Mouse (Mus musculus): ENCODE data around the gene Pafah1b1. TPM values are rescaled to one million over a fixed set of nuclear protein-coding genes. Genes with fewer than 3 reads are reported as not detected.

Pafah1b1 gene
- polyA plus RNA-seq, 1 experiment from 2014 or later, result 41.2 TPM

DNA sequence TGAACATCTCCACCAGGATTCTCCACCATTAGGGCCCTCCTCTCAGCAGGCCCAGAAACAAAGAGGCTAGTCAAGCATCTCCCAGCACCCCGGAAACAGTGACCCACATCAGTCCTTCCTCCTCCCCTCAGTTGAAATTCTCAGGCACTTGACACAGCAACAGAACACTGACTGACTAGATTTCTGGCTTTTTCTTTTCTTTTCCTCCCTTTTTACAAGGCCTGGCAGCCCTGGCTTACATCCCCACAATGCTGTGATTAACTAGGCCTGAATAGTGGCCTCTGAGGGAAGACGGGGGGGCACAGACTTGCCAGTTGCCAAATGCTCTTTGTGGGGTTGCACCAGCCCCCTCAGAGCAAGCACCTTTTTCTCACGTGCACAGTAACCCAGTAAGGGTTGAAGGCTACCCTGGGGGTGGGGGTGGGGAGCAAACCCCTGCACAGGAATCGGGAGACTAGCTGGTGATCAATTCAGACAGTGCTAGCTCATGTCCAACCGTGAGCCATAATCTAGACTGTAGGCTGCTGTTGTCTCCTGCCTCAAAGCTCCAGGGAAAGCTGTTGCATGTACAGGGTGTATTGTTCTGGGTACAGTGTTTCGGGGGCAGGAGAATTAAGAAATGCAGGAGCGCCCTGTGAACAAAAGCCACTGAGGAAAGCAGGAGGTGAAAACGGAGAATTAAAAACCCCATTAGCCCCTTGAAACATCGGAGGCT, 27.0 kb upstream of the Pafah1b1 start:
- Histone ChIP-seq H3K27me3 (no peaks in the 10 kb centered on the region), H3K4me2 (no peak overlapping the region), H3K4me1 (no peaks in the 10 kb centered on the region), H3K36me3 (no peaks in the 10 kb centered on the region), H3K9me3 (no peaks in the 10 kb centered on the region), H3K4me3 (no peak overlapping the region), H3K27ac (no peak overlapping the region), H3K9ac (no peak overlapping the region)
- WGBS, result 69% methylated on average over 9 of the region's 9 CpGs
- ATAC-seq (ENCODE audit: borderline replicate concordance, extremely low read depth, low FRiP score, low TSS enrichment), result no peak

GRCm38 (mm10) chr11:74750662-74751351, 26.3 kb upstream of the Pafah1b1 start:
- ATAC-seq (ENCODE audit: borderline replicate concordance, extremely low read depth, low FRiP score, low TSS enrichment), result no peak
- H3K4me1 ChIP-seq, result no peaks in the 10 kb centered on the region
- no peak overlapping the region for H3K27ac ChIP-seq
- H3K4me2 ChIP-seq, result no peak overlapping the region
- H3K4me3 ChIP-seq, result no peak overlapping the region
- H3K9ac ChIP-seq, result no peak overlapping the region
- no peaks in the 10 kb centered on the region for H3K9me3 ChIP-seq
- no peaks in the 10 kb centered on the region for H3K36me3 ChIP-seq
- H3K27me3 ChIP-seq, result no peaks in the 10 kb centered on the region
- 77% methylated on average over 7 of the region's 7 CpGs for WGBS

DNA sequence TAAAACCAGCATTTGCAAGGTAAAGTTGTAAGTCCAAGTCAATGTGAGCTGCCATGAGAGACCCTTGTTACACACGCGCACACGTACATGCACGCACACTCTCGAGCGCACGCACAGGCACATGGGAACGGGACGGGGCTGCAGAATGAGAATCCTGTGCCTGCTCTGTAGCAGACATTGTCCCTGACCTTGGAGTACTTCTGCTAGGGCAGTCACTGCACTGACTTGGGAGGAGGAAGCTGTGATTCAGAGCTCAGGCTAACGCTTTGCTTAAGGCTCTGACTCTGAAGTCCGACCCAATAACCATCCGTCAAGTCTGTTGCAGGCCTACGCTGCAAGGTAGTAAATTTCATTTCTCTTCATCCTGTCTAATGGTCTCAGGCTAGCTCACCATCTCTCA, 24.8 kb upstream of the Pafah1b1 start:
- H3K36me3 ChIP-seq, result no peaks in the 10 kb centered on the region
- no peak for ATAC-seq (ENCODE audit: borderline replicate concordance, extremely low read depth, low FRiP score, low TSS enrichment)
- no peak overlapping the region for H3K4me3 ChIP-seq
- no peaks in the 10 kb centered on the region for H3K4me1 ChIP-seq
- H3K4me2 ChIP-seq, result no peak overlapping the region
- no peaks in the 10 kb centered on the region for H3K27me3 ChIP-seq
- H3K9me3 ChIP-seq, result no peaks in the 10 kb centered on the region
- no peak overlapping the region for H3K9ac ChIP-seq
- no peak overlapping the region for H3K27ac ChIP-seq
- WGBS, result 88% methylated on average over 13 of the region's 13 CpGs

DNA sequence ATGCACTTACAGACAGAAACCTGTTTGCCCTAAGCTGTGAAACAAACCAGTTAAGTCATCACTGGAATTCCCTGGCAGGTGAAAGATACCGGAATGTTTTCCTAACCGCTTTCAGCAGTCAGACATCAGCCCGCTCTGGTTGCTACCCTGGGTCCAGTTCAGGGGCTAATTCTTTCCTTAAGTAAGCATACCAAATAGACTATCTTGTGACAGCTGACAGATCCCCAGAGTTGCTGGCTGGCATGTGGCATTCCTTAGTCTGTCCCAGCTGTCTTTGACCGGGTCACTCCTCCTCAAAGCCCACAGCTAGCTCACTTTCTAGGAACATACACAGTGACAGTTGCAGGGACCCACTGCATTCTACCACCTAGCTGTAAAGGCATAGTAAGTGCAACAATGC, 23.6 kb upstream of the Pafah1b1 start:
- Histone ChIP-seq H3K9me3 (no peaks in the 10 kb centered on the region), H3K36me3 (no peaks in the 10 kb centered on the region), H3K27me3 (no peaks in the 10 kb centered on the region), H3K4me3 (no peak overlapping the region), H3K9ac (no peak overlapping the region), H3K4me2 (no peak overlapping the region), H3K27ac (no peak overlapping the region), H3K4me1 (no peaks in the 10 kb centered on the region)
- ATAC-seq (ENCODE audit: borderline replicate concordance, extremely low read depth, low FRiP score, low TSS enrichment), result no peak
- WGBS, result 17% methylated on average over 4 of the region's 4 CpGs

GRCm38 (mm10) chr11:74737861-74738260, 13.4 kb upstream of the Pafah1b1 start:
- H3K9ac ChIP-seq, result no peak overlapping the region
- 49% methylated on average over 3 of the region's 3 CpGs for WGBS
- no peaks in the 10 kb centered on the region for H3K27me3 ChIP-seq
- ATAC-seq (ENCODE audit: borderline replicate concordance, extremely low read depth, low FRiP score, low TSS enrichment), result no peak
- H3K4me1 ChIP-seq, result no peaks in the 10 kb centered on the region
- H3K9me3 ChIP-seq, result no peaks in the 10 kb centered on the region
- no peak overlapping the region for H3K4me2 ChIP-seq
- no peak overlapping the region for H3K27ac ChIP-seq
- H3K36me3 ChIP-seq, result no peaks in the 10 kb centered on the region
- H3K4me3 ChIP-seq, result no peak overlapping the region

DNA sequence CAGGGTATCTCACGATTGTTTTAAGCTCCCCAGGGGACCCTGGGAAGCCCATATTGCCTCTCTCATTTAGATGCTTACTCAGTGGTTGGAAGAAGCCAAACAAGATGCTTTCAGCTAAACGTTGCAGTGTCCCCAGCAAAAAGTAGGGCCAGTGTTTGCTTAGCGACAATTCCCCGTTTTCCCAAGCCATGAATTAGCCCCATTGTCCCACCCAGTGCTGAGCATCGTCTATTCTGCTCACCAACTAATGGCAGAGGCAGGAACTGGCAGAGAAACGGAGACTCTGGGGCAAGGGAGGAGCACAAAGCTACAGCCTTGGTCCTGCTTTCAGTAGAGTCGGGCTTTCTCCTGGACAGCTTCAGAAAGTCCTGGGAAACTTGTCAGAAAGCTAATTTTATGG, 10.4 kb upstream of the Pafah1b1 start:
- Histone ChIP-seq H3K27ac (no peak overlapping the region), H3K4me1 (no peaks in the 10 kb centered on the region), H3K9me3 (no peaks in the 10 kb centered on the region), H3K36me3 (no peaks in the 10 kb centered on the region), H3K27me3 (no peaks in the 10 kb centered on the region), H3K4me3 (no peak overlapping the region), H3K4me2 (no peak overlapping the region), H3K9ac (no peak overlapping the region)
- 26% methylated on average over 7 of the region's 7 CpGs for WGBS
- ATAC-seq (ENCODE audit: borderline replicate concordance, extremely low read depth, low FRiP score, low TSS enrichment), result no peak

- WGBS, result 60% methylated on average over 5 of the region's 5 CpGs
- H3K4me3 ChIP-seq, result peak overlapping the region; percentile 87; the same call in 1 of the 2 replicates
- no peaks in the 10 kb centered on the region for H3K36me3 ChIP-seq
- no peaks in the 10 kb centered on the region for H3K27me3 ChIP-seq
- H3K9me3 ChIP-seq, result no peaks in the 10 kb centered on the region
- no peak overlapping the region for H3K27ac ChIP-seq
- H3K4me2 ChIP-seq, result peak overlapping the region; percentile 59; the same call in 1 of the 2 replicates
- ATAC-seq (ENCODE audit: borderline replicate concordance, extremely low read depth, low FRiP score, low TSS enrichment), result no peak
- H3K9ac ChIP-seq, result no peak overlapping the region; the same call in 1 of the 2 replicates
- peaks cover 19% of the 10 kb centered on the region for H3K4me1 ChIP-seq
Observed at GRCm38 (mm10) chr11:74725181-74725580, 711 bp upstream of the Pafah1b1 start.

GRCm38 (mm10) chr11:74723357-74724234, 874 bp downstream of the Pafah1b1 start:
- no peaks in the 10 kb centered on the region for H3K9me3 ChIP-seq
- H3K9ac ChIP-seq, result peak overlapping the region; percentile 95
- H3K36me3 ChIP-seq, result no peaks in the 10 kb centered on the region
- peak overlapping the region; percentile 87 for H3K4me3 ChIP-seq
- H3K4me1 ChIP-seq, result peaks cover 28% of the 10 kb centered on the region
- H3K4me2 ChIP-seq, result peak overlapping the region; percentile 77
- ATAC-seq (ENCODE audit: borderline replicate concordance, extremely low read depth, low FRiP score, low TSS enrichment), result peak; percentile 87
- no peaks in the 10 kb centered on the region for H3K27me3 ChIP-seq
- peak overlapping the region; percentile 99 for H3K27ac ChIP-seq
- under 1% methylated on average over 59 of the region's 75 CpGs for WGBS

DNA sequence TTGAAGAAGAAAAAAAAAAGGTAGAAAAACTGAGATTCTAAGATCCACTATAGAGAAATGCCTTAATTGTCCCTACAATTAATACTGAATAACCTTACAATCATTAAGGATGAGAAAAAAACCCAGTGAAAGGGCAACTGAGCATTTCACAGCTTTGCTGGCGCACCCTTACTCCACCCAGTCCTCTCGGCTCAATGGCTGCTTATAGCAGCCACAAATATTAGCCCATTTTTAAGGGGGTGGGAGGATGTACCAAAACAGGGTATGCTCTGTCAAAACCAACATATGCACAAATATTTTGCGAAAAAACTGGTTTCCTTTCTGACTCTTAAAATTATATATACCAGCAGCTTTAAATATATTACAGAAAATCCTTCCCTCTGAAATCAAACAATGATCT, 2.5 kb downstream of the Pafah1b1 start:
- H3K4me1 ChIP-seq, result peaks cover 32% of the 10 kb centered on the region
- H3K36me3 ChIP-seq, result no peaks in the 10 kb centered on the region
- H3K27ac ChIP-seq, result no peak overlapping the region
- no peak overlapping the region for H3K9ac ChIP-seq
- H3K4me2 ChIP-seq, result peak overlapping the region; percentile 77
- 40% methylated on average over 3 of the region's 3 CpGs for WGBS
- no peaks in the 10 kb centered on the region for H3K9me3 ChIP-seq
- peak overlapping the region; percentile 33 for H3K4me3 ChIP-seq
- ATAC-seq (ENCODE audit: borderline replicate concordance, extremely low read depth, low FRiP score, low TSS enrichment), result no peak
- no peaks in the 10 kb centered on the region for H3K27me3 ChIP-seq

DNA sequence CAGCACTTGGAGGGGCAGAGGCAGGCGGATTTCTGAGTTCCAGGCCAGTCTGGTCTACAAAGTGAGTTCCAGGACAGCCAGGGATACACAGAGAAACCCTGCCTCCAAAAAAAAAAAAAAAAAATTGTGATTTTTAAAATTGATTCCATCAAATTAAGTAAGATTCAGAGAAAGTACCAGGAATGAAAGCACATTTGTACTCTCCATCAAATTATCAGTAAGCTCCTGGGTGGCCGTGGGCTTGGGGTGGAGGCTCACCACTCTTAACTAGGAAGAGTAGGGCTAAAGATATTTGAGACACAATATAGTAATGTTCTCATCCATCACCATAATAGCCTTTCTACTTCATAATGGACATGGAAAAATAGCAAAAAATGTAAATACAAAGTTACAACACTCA, 3.3 kb downstream of the Pafah1b1 start:
- H3K9me3 ChIP-seq, result no peaks in the 10 kb centered on the region
- H3K36me3 ChIP-seq, result no peaks in the 10 kb centered on the region
- no peaks in the 10 kb centered on the region for H3K27me3 ChIP-seq
- WGBS, result 38% methylated on average over 2 of the region's 2 CpGs
- H3K4me1 ChIP-seq, result peaks cover 38% of the 10 kb centered on the region
- H3K9ac ChIP-seq, result no peak overlapping the region
- H3K27ac ChIP-seq, result no peak overlapping the region
- H3K4me3 ChIP-seq, result no peak overlapping the region
- H3K4me2 ChIP-seq, result peak overlapping the region; percentile 24; the same call in 1 of the 2 replicates
- ATAC-seq (ENCODE audit: borderline replicate concordance, extremely low read depth, low FRiP score, low TSS enrichment), result no peak

GRCm38 (mm10) chr11:74720668-74721067, 3.8 kb downstream of the Pafah1b1 start:
- no peak overlapping the region for H3K4me3 ChIP-seq
- H3K36me3 ChIP-seq, result no peaks in the 10 kb centered on the region
- H3K9ac ChIP-seq, result no peak overlapping the region
- no peaks in the 10 kb centered on the region for H3K27me3 ChIP-seq
- WGBS, result 35% methylated on average over 1 of the region's 1 CpGs
- no peak overlapping the region for H3K27ac ChIP-seq
- peaks cover 41% of the 10 kb centered on the region for H3K4me1 ChIP-seq
- peak overlapping the region; percentile 26 for H3K4me2 ChIP-seq
- no peaks in the 10 kb centered on the region for H3K9me3 ChIP-seq
- no peak for ATAC-seq (ENCODE audit: borderline replicate concordance, extremely low read depth, low FRiP score, low TSS enrichment)

All from lung, embryonic 15.5 days (tissue).